Mouse (Mus musculus): ENCODE measurements around the gene Slc32a1. TPM values are rescaled to one million over a fixed set of nuclear protein-coding genes. Genes with fewer than 3 reads are reported as not detected.

The Slc32a1 gene
- total RNA-seq, 1 experiment, result 0.71 TPM

GRCm38 (mm10) chr2:158591286-158591685 is 19.3 kb upstream of the Slc32a1 start:
- no peak for DNase-seq (ENCODE audit: low read depth, low spot score)
- no peak overlapping the region for H3K27ac ChIP-seq (ENCODE audit: insufficient read depth, low read depth, low read length, poor library complexity, severe bottlenecking)
- no peaks in the 10 kb centered on the region for H3K9me3 ChIP-seq (ENCODE audit: control insufficient read depth, insufficient read depth, low read depth, low read length)
- H3K36me3 ChIP-seq (ENCODE audit: control insufficient read depth, insufficient read depth, low read length, poor library complexity, severe bottlenecking), result no peaks in the 10 kb centered on the region
- no peak overlapping the region for H3K9ac ChIP-seq (ENCODE audit: insufficient read depth, low read depth, low read length, poor library complexity, severe bottlenecking)
- H3K4me1 ChIP-seq (ENCODE audit: control insufficient read depth in 2 of 2, insufficient read depth in 2 of 2, low read length in 2 of 2, poor library complexity in 1 of 2), result peaks cover 0 to 2% of the 10 kb centered on the region in 2 experiments; a peak in 2 of 4 replicates
- in situ Hi-C loops (cut with MboI; ENCODE audit: low sequenced_read_pairs in 2 of 2, unreplicated experiment in 2 of 2), result no loop called here
- TF ChIP-seq HCFC1 (IDR thresholded peaks at IDR 0.05; ENCODE audit: borderline replicate concordance, insufficient read depth, low read length), result peak; percentile 39; the same call in 1 of the 2 replicates
- no peak for TF ChIP-seq ZNF384 (IDR thresholded peaks at IDR 0.05; ENCODE audit: low read depth, low read length)
- no peak overlapping the region for H3K4me3 ChIP-seq (ENCODE audit: insufficient read depth in 1 of 2, low read depth in 1 of 2, low read length in 2 of 2, poor library complexity in 1 of 2, severe bottlenecking in 1 of 2)

GRCm38 (mm10) chr2:158593371-158593770 is 17.2 kb upstream of the Slc32a1 start:
- no peak overlapping the region for H3K4me3 ChIP-seq (ENCODE audit: insufficient read depth in 1 of 2, low read depth in 1 of 2, low read length in 2 of 2, poor library complexity in 1 of 2, severe bottlenecking in 1 of 2)
- in situ Hi-C loops (cut with MboI; ENCODE audit: low sequenced_read_pairs in 2 of 2, unreplicated experiment in 2 of 2), result no loop called here
- H3K36me3 ChIP-seq (ENCODE audit: control insufficient read depth, insufficient read depth, low read length, poor library complexity, severe bottlenecking), result no peaks in the 10 kb centered on the region
- H3K4me1 ChIP-seq (ENCODE audit: control insufficient read depth in 2 of 2, insufficient read depth in 2 of 2, low read length in 2 of 2, poor library complexity in 1 of 2), result peaks cover 0 to 2% of the 10 kb centered on the region in 2 experiments; a peak in 2 of 4 replicates
- TF ChIP-seq CHD2 (IDR thresholded peaks at IDR 0.05; ENCODE audit: low read depth, low read length) (no peak), HCFC1 (IDR thresholded peaks at IDR 0.05; ENCODE audit: borderline replicate concordance, insufficient read depth, low read length) (no peak), MAFK (IDR thresholded peaks at IDR 0.05; ENCODE audit: insufficient read depth, low read depth, low read length) (no peak), ZC3H11A (IDR thresholded peaks at IDR 0.05; ENCODE audit: borderline replicate concordance, low read depth, low read length) (no peak), ZNF384 (IDR thresholded peaks at IDR 0.05; ENCODE audit: low read depth, low read length) (no peak)
- no peak overlapping the region for H3K27ac ChIP-seq (ENCODE audit: insufficient read depth, low read depth, low read length, poor library complexity, severe bottlenecking)
- no peaks in the 10 kb centered on the region for H3K9me3 ChIP-seq (ENCODE audit: control insufficient read depth, insufficient read depth, low read depth, low read length)
- no peak overlapping the region for H3K9ac ChIP-seq (ENCODE audit: insufficient read depth, low read depth, low read length, poor library complexity, severe bottlenecking)
- no peak for DNase-seq (ENCODE audit: low read depth, low spot score)

- Histone ChIP-seq H3K4me3 (ENCODE audit: insufficient read depth in 1 of 2, low read depth in 1 of 2, low read length in 2 of 2, poor library complexity in 1 of 2, severe bottlenecking in 1 of 2) (no peak overlapping the region), H3K36me3 (ENCODE audit: control insufficient read depth, insufficient read depth, low read length, poor library complexity, severe bottlenecking) (no peaks in the 10 kb centered on the region), H3K9ac (ENCODE audit: insufficient read depth, low read depth, low read length, poor library complexity, severe bottlenecking) (no peak overlapping the region), H3K27ac (ENCODE audit: insufficient read depth, low read depth, low read length, poor library complexity, severe bottlenecking) (no peak overlapping the region), H3K4me1 (ENCODE audit: control insufficient read depth in 2 of 2, insufficient read depth in 2 of 2, low read length in 2 of 2, poor library complexity in 1 of 2) (peaks cover 0 to 2% of the 10 kb centered on the region in 2 experiments; a peak in 2 of 4 replicates), H3K9me3 (ENCODE audit: control insufficient read depth, insufficient read depth, low read depth, low read length) (no peaks in the 10 kb centered on the region)
- in situ Hi-C loops (cut with MboI; ENCODE audit: low sequenced_read_pairs in 2 of 2, unreplicated experiment in 2 of 2), result no loop called here
- peak; percentile 64 for DNase-seq (ENCODE audit: low read depth, low spot score)
- no peak for TF ChIP-seq MAFK (IDR thresholded peaks at IDR 0.05; ENCODE audit: insufficient read depth, low read depth, low read length)
These were observed 15.5 kb upstream of the Slc32a1 start for GRCm38 (mm10) chr2:158595103-158595502.

GRCm38 (mm10) chr2:158595577-158595976 is 15.0 kb upstream of the Slc32a1 start:
- H3K9ac ChIP-seq (ENCODE audit: insufficient read depth, low read depth, low read length, poor library complexity, severe bottlenecking), result no peak overlapping the region
- in situ Hi-C loops (cut with MboI; ENCODE audit: low sequenced_read_pairs in 2 of 2, unreplicated experiment in 2 of 2), result no loop called here
- no peak for DNase-seq (ENCODE audit: low read depth, low spot score)
- no peaks in the 10 kb centered on the region for H3K36me3 ChIP-seq (ENCODE audit: control insufficient read depth, insufficient read depth, low read length, poor library complexity, severe bottlenecking)
- no peak overlapping the region for H3K27ac ChIP-seq (ENCODE audit: insufficient read depth, low read depth, low read length, poor library complexity, severe bottlenecking)
- TF ChIP-seq HCFC1 (IDR thresholded peaks at IDR 0.05; ENCODE audit: borderline replicate concordance, insufficient read depth, low read length) (no peak), MAFK (IDR thresholded peaks at IDR 0.05; ENCODE audit: insufficient read depth, low read depth, low read length) (no peak), ZNF384 (IDR thresholded peaks at IDR 0.05; ENCODE audit: low read depth, low read length) (no peak), CHD2 (IDR thresholded peaks at IDR 0.05; ENCODE audit: low read depth, low read length) (no peak), ZC3H11A (IDR thresholded peaks at IDR 0.05; ENCODE audit: borderline replicate concordance, low read depth, low read length) (no peak)
- H3K4me3 ChIP-seq (ENCODE audit: insufficient read depth in 1 of 2, low read depth in 1 of 2, low read length in 2 of 2, poor library complexity in 1 of 2, severe bottlenecking in 1 of 2), result no peak overlapping the region
- H3K9me3 ChIP-seq (ENCODE audit: control insufficient read depth, insufficient read depth, low read depth, low read length), result no peaks in the 10 kb centered on the region
- peaks cover 0 to 2% of the 10 kb centered on the region in 2 experiments; a peak in 2 of 4 replicates for H3K4me1 ChIP-seq (ENCODE audit: control insufficient read depth in 2 of 2, insufficient read depth in 2 of 2, low read length in 2 of 2, poor library complexity in 1 of 2)

- H3K36me3 ChIP-seq (ENCODE audit: control insufficient read depth, insufficient read depth, low read length, poor library complexity, severe bottlenecking), result no peaks in the 10 kb centered on the region
- in situ Hi-C loops (cut with MboI; ENCODE audit: low sequenced_read_pairs in 2 of 2, unreplicated experiment in 2 of 2), result no loop called here
- no peak overlapping the region for H3K4me3 ChIP-seq (ENCODE audit: insufficient read depth in 1 of 2, low read depth in 1 of 2, low read length in 2 of 2, poor library complexity in 1 of 2, severe bottlenecking in 1 of 2)
- DNase-seq (ENCODE audit: low read depth, low spot score), result no peak
- peaks cover 0 to 3% of the 10 kb centered on the region in 2 experiments; a peak in 3 of 4 replicates for H3K4me1 ChIP-seq (ENCODE audit: control insufficient read depth in 2 of 2, insufficient read depth in 2 of 2, low read length in 2 of 2, poor library complexity in 1 of 2)
- H3K27ac ChIP-seq (ENCODE audit: insufficient read depth, low read depth, low read length, poor library complexity, severe bottlenecking), result no peak overlapping the region
- no peak for TF ChIP-seq MAFK (IDR thresholded peaks at IDR 0.05; ENCODE audit: insufficient read depth, low read depth, low read length)
- TF ChIP-seq ZNF384 (IDR thresholded peaks at IDR 0.05; ENCODE audit: low read depth, low read length), result no peak
- TF ChIP-seq HCFC1 (IDR thresholded peaks at IDR 0.05; ENCODE audit: borderline replicate concordance, insufficient read depth, low read length), result no peak
- no peak for TF ChIP-seq ZC3H11A (IDR thresholded peaks at IDR 0.05; ENCODE audit: borderline replicate concordance, low read depth, low read length)
- no peak for TF ChIP-seq CHD2 (IDR thresholded peaks at IDR 0.05; ENCODE audit: low read depth, low read length)
- no peaks in the 10 kb centered on the region for H3K9me3 ChIP-seq (ENCODE audit: control insufficient read depth, insufficient read depth, low read depth, low read length)
- no peak overlapping the region for H3K9ac ChIP-seq (ENCODE audit: insufficient read depth, low read depth, low read length, poor library complexity, severe bottlenecking)
These were observed 13.8 kb upstream of the Slc32a1 start for GRCm38 (mm10) chr2:158596803-158597202.

Data from ES-E14 (cell line).